Mouse (Mus musculus): ENCODE data around the gene Sgo1.

DNA sequence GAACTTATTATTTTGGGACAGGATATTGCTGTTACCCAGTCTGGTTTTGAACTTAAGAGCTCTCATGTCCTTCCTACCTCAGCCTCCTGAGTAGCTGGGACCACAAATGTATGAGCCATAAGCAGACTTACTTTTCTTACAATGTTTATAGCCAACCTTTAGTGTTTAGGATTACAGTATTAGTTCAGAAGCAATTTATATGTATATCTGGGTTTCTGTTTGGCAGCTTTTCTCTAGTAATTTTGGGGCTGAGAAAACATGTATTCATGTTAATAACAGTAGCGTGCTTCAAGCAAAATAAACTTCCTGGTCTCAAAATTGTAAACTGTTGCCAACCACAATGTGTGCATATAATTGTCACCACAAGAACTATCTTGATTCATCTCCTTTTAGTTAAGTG is 812 bp downstream of the Sgo1 start:
- no peak for TF ChIP-seq CTCF (IDR thresholded peaks at IDR 0.05; ENCODE audit: borderline replicate concordance, control insufficient read depth, extremely low read depth, insufficient read depth, low read length, poor library complexity)
- no peak for TF ChIP-seq POLR2A (IDR thresholded peaks at IDR 0.05; ENCODE audit: control insufficient read depth, extremely low read depth, insufficient read depth, low read length, poor library complexity)
